Mouse (Mus musculus): ENCODE results near the gene Hmox1. TPM values are rescaled to one million over a fixed set of nuclear protein-coding genes. Genes with fewer than 3 reads are reported as not detected.
A peak's percentile ranks its signal among the peaks of the same experiment; 100 is the strongest.

The Hmox1 gene
- polyA plus RNA-seq, 1 experiment from 2014 or later: 15.0 TPM

DNA sequence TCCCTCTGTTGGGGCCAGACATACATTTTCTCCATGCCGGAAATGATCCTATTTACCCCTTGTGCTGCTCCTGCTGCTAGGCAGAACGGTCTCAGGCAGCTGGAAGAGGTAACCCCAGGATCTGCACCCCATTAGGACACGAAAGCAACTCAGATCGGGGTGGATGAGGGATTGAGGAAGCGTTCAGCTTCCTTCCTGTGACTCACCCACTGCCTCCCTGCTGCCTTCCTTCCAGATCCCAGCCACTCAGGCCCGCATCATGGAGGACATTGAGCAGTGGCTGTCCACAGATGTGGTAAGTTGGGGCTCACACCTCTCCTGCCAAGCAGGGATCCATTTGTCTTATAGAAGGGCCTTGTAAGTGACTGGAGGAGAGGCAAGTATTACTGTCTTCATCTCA, 26.1 kb upstream of the Hmox1 start:
- Histone ChIP-seq H3K4me2 (replicated peaks; ENCODE audit: low read depth, low read length) (no peak overlapping the region), H3K9ac (ENCODE audit: low read depth, low read length) (no peak overlapping the region), H3K4me1 (ENCODE audit: control insufficient read depth, insufficient read depth, low read length) (no peaks in the 10 kb centered on the region), H3K4me3 (ENCODE audit: low read length) (no peak overlapping the region), H3K9me3 (ENCODE audit: control insufficient read depth, low read length) (no peaks in the 10 kb centered on the region), H3K27ac (ENCODE audit: low read depth, low read length) (no peak overlapping the region), H3K36me3 (ENCODE audit: control insufficient read depth, insufficient read depth, low read length) (no peaks in the 10 kb centered on the region; the same call in 1 of the 2 replicates), H3K27me3 (ENCODE audit: control insufficient read depth, insufficient read depth, low read length) (no peaks in the 10 kb centered on the region)
- 77% methylated on average over 6 of the region's 6 CpGs for WGBS
- no peak for ATAC-seq (ENCODE audit: low FRiP score, low TSS enrichment)

GRCm38 (mm10) chr8:75070297-75070696, 23.1 kb upstream of the Hmox1 start:
- Histone ChIP-seq H3K36me3 (ENCODE audit: control insufficient read depth, insufficient read depth, low read length) (no peaks in the 10 kb centered on the region; the same call in 1 of the 2 replicates), H3K4me1 (ENCODE audit: control insufficient read depth, insufficient read depth, low read length) (no peaks in the 10 kb centered on the region), H3K9me3 (ENCODE audit: control insufficient read depth, low read length) (no peaks in the 10 kb centered on the region), H3K4me3 (ENCODE audit: low read length) (no peak overlapping the region), H3K9ac (ENCODE audit: low read depth, low read length) (no peak overlapping the region), H3K4me2 (replicated peaks; ENCODE audit: low read depth, low read length) (no peak overlapping the region), H3K27me3 (ENCODE audit: control insufficient read depth, insufficient read depth, low read length) (no peaks in the 10 kb centered on the region), H3K27ac (ENCODE audit: low read depth, low read length) (no peak overlapping the region)
- 91% methylated on average over 1 of the region's 1 CpGs for WGBS
- ATAC-seq (ENCODE audit: low FRiP score, low TSS enrichment): no peak

GRCm38 (mm10) chr8:75071627-75072346, 21.6 kb upstream of the Hmox1 start:
- Histone ChIP-seq H3K27ac (ENCODE audit: low read depth, low read length) (no peak overlapping the region), H3K27me3 (ENCODE audit: control insufficient read depth, insufficient read depth, low read length) (no peaks in the 10 kb centered on the region), H3K9ac (ENCODE audit: low read depth, low read length) (no peak overlapping the region), H3K4me3 (ENCODE audit: low read length) (no peak overlapping the region), H3K9me3 (ENCODE audit: control insufficient read depth, low read length) (no peaks in the 10 kb centered on the region), H3K4me2 (replicated peaks; ENCODE audit: low read depth, low read length) (no peak overlapping the region), H3K36me3 (ENCODE audit: control insufficient read depth, insufficient read depth, low read length) (no peaks in the 10 kb centered on the region; the same call in 1 of the 2 replicates), H3K4me1 (ENCODE audit: control insufficient read depth, insufficient read depth, low read length) (no peaks in the 10 kb centered on the region)
- 27% methylated on average over 4 of the region's 4 CpGs for WGBS
- peak; percentile 85 for ATAC-seq (ENCODE audit: low FRiP score, low TSS enrichment)

DNA sequence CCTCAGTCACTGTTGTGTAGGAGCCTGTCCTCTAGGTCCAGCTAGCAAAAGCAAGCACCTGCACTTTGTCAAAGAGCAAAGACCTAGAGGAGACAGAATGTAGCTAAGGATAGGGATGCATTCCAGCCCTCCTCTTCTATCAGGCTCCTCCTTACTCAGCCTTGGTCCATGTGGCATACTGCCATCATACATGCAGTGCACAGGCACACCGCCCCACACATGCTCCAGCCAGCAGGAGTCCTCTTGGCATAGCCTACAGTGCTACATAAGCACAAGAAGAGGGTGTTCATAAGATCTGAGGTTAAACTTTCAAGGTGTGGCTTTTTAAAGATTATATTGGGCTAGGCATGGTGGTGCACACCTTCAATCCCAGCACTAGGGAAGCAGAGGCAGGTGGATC, 18.5 kb upstream of the Hmox1 start:
- Histone ChIP-seq H3K4me2 (replicated peaks; ENCODE audit: low read depth, low read length) (no peak overlapping the region), H3K9me3 (ENCODE audit: control insufficient read depth, low read length) (no peaks in the 10 kb centered on the region), H3K9ac (ENCODE audit: low read depth, low read length) (no peak overlapping the region), H3K4me1 (ENCODE audit: control insufficient read depth, insufficient read depth, low read length) (no peaks in the 10 kb centered on the region), H3K27me3 (ENCODE audit: control insufficient read depth, insufficient read depth, low read length) (no peaks in the 10 kb centered on the region), H3K36me3 (ENCODE audit: control insufficient read depth, insufficient read depth, low read length) (no peaks in the 10 kb centered on the region), H3K4me3 (ENCODE audit: low read length) (no peak overlapping the region), H3K27ac (ENCODE audit: low read depth, low read length) (no peak overlapping the region)
- no peak for ATAC-seq (ENCODE audit: low FRiP score, low TSS enrichment)
- WGBS: 79% methylated on average over 1 of the region's 1 CpGs

DNA sequence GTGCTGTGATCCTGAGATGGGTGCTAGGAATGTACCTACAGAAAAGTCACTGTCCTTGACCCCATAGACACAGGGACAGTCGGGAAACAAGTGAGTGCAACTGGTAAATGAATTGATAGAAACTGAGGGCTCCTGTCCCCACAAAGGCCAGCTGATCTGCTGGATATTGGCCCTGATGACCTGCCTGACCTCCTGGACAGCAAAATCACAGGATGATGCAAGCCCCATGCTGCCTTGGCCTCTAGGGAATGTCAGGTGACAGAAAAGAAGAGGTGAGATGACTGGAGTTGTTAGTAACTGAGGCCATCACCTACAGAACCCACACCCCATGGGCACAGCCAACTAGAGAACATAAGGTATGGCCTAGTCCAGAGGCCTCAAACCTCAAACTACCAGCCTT, 15.2 kb upstream of the Hmox1 start:
- Histone ChIP-seq H3K27me3 (ENCODE audit: control insufficient read depth, insufficient read depth, low read length) (no peaks in the 10 kb centered on the region), H3K9ac (ENCODE audit: low read depth, low read length) (no peak overlapping the region), H3K9me3 (ENCODE audit: control insufficient read depth, low read length) (no peaks in the 10 kb centered on the region), H3K4me3 (ENCODE audit: low read length) (no peak overlapping the region), H3K36me3 (ENCODE audit: control insufficient read depth, insufficient read depth, low read length) (no peaks in the 10 kb centered on the region), H3K27ac (ENCODE audit: low read depth, low read length) (no peak overlapping the region), H3K4me2 (replicated peaks; ENCODE audit: low read depth, low read length) (no peak overlapping the region), H3K4me1 (ENCODE audit: control insufficient read depth, insufficient read depth, low read length) (no peaks in the 10 kb centered on the region)
- WGBS: 76% methylated on average over 1 of the region's 1 CpGs
- ATAC-seq (ENCODE audit: low FRiP score, low TSS enrichment): no peak

DNA sequence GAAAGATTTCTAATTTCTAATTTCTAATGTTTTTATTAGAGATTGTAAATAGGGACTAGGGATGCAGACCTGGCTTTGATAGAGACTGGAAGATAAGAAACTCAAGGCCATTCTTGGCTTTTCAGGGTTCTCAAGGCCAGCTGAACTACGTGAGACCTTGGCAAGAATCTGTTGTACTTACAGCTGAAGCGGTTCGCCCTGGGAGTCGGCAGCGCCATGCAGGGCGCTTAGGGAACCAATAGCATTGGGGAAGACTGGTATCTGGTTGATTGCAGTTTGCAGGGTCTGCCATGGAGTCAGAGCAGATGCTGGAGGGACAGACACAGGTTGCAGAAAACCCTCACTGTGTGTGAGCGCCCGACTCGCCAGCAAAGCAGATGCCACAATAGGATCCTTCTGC, 14.6 kb upstream of the Hmox1 start:
- ATAC-seq (ENCODE audit: low FRiP score, low TSS enrichment): no peak
- Histone ChIP-seq H3K27me3 (ENCODE audit: control insufficient read depth, insufficient read depth, low read length) (no peaks in the 10 kb centered on the region), H3K4me3 (ENCODE audit: low read length) (no peak overlapping the region), H3K4me2 (replicated peaks; ENCODE audit: low read depth, low read length) (no peak overlapping the region), H3K9ac (ENCODE audit: low read depth, low read length) (no peak overlapping the region), H3K9me3 (ENCODE audit: control insufficient read depth, low read length) (no peaks in the 10 kb centered on the region), H3K4me1 (ENCODE audit: control insufficient read depth, insufficient read depth, low read length) (no peaks in the 10 kb centered on the region), H3K27ac (ENCODE audit: low read depth, low read length) (no peak overlapping the region), H3K36me3 (ENCODE audit: control insufficient read depth, insufficient read depth, low read length) (no peaks in the 10 kb centered on the region)
- 97% methylated on average over 9 of the region's 9 CpGs for WGBS

- H3K36me3 ChIP-seq (ENCODE audit: control insufficient read depth, insufficient read depth, low read length): no peaks in the 10 kb centered on the region
- H3K27me3 ChIP-seq (ENCODE audit: control insufficient read depth, insufficient read depth, low read length): no peaks in the 10 kb centered on the region
- no peak overlapping the region for H3K27ac ChIP-seq (ENCODE audit: low read depth, low read length)
- 66% methylated on average over 9 of the region's 9 CpGs for WGBS
- H3K4me1 ChIP-seq (ENCODE audit: control insufficient read depth, insufficient read depth, low read length): no peaks in the 10 kb centered on the region
- no peak overlapping the region for H3K9ac ChIP-seq (ENCODE audit: low read depth, low read length)
- ATAC-seq (ENCODE audit: low FRiP score, low TSS enrichment): no peak
- no peak overlapping the region for H3K4me2 ChIP-seq (replicated peaks; ENCODE audit: low read depth, low read length)
- H3K4me3 ChIP-seq (ENCODE audit: low read length): no peak overlapping the region
- H3K9me3 ChIP-seq (ENCODE audit: control insufficient read depth, low read length): no peaks in the 10 kb centered on the region
Observed at GRCm38 (mm10) chr8:75081364-75082040, 11.9 kb upstream of the Hmox1 start.

DNA sequence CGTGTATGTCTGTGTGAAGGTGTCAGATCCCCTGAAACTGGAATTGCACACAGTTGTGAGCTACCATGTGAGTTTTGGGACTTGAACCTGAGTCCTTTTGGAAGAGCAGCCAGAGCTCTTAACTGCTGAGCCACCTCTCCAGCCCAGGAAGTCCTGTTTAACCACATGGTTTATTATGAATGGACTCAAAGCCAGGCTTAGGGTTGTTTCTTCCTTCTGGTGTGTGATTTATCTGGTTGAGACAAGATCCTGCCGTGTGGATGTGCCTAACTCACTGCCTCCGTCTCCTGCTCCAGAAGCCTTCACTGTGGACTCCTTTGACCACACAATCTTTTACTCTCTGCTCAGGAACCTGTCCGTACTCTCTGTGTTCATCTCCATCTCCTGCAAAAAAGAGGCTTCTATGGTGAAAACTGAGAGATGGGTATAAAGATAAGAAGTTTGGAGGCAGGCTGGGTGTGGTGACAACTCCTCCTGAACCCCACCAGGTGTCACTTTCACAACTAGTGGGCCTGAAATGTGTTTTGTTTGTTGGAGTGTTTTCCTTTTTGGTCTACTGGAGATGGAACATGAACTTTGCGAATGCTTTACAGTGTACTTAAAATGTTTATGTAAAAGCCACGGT, 11.1 kb upstream of the Hmox1 start:
- Histone ChIP-seq H3K4me3 (ENCODE audit: low read length) (no peak overlapping the region), H3K27me3 (ENCODE audit: control insufficient read depth, insufficient read depth, low read length) (no peaks in the 10 kb centered on the region), H3K9ac (ENCODE audit: low read depth, low read length) (no peak overlapping the region), H3K27ac (ENCODE audit: low read depth, low read length) (no peak overlapping the region), H3K4me1 (ENCODE audit: control insufficient read depth, insufficient read depth, low read length) (no peaks in the 10 kb centered on the region), H3K9me3 (ENCODE audit: control insufficient read depth, low read length) (no peaks in the 10 kb centered on the region), H3K4me2 (replicated peaks; ENCODE audit: low read depth, low read length) (no peak overlapping the region), H3K36me3 (ENCODE audit: control insufficient read depth, insufficient read depth, low read length) (no peaks in the 10 kb centered on the region)
- ATAC-seq (ENCODE audit: low FRiP score, low TSS enrichment): no peak
- WGBS: 66% methylated on average over 6 of the region's 6 CpGs

DNA sequence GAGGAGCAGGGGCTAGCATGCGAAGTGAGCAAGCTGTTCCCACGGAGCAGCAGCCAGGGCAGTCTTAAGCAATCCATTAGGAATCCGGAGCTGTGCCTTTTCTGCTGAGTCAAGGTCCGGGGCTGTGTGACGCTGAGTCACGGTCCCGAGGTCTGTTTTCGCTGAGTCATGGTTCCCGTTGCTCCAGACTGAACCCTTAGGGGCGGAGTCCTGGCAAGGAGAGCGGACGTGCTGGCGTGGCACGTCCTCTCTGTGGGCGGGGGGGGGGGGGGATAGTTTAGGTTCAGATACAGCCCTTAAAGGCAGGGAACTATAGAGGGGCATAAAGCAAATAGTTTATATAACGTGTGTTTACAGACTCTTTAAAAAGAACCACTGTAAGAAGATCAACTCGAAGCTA, 9.6 kb upstream of the Hmox1 start:
- ATAC-seq (ENCODE audit: low FRiP score, low TSS enrichment): peak; percentile 97
- Histone ChIP-seq H3K9me3 (ENCODE audit: control insufficient read depth, low read length) (no peaks in the 10 kb centered on the region), H3K4me1 (ENCODE audit: control insufficient read depth, insufficient read depth, low read length) (peaks cover 2% of the 10 kb centered on the region; the same call in 1 of the 2 replicates), H3K27ac (ENCODE audit: low read depth, low read length) (no peak overlapping the region), H3K27me3 (ENCODE audit: control insufficient read depth, insufficient read depth, low read length) (no peaks in the 10 kb centered on the region), H3K9ac (ENCODE audit: low read depth, low read length) (no peak overlapping the region), H3K36me3 (ENCODE audit: control insufficient read depth, insufficient read depth, low read length) (no peaks in the 10 kb centered on the region), H3K4me3 (ENCODE audit: low read length) (peak overlapping the region; percentile 23), H3K4me2 (replicated peaks; ENCODE audit: low read depth, low read length) (peak overlapping the region; percentile 44)
- 4% methylated on average over 17 of the region's 17 CpGs for WGBS
